Mouse (Mus musculus) MEL (cell line): ENCODE measurements at regions not wholly inside any gene's neighbourhood (a gene's known extent, or its start where the extent isn't known, plus 50 kb on each side); places are given as distances from the start of the nearest gene placed in this dataset.

Experiments
- DNase-seq: peaks from one replicate; pipeline ENCODE4 v3.0.0; 2011; ENCODE audit warnings: low read depth, low spot score
- H3K27ac ChIP-seq: 2 replicates; pipeline ENCODE4 v1.5.1; 2012; ENCODE audit warnings: low read depth, mild to moderate bottlenecking, control low read depth, low read length, moderate library complexity; ENCODE audit not compliant: control insufficient read depth
- H3K27me3 ChIP-seq, 2 experiments: fragments of 150-350 bp in 1 of 2; sonication (generic) in 1 of 2; 2 replicates each; pipeline ENCODE4 v1.6.1; 2012; ENCODE audit warnings: low read length in 2 of 2, mild to moderate bottlenecking in 2 of 2, improper control_type of control experiment in 1 of 2, moderate library complexity in 1 of 2; ENCODE audit not compliant: insufficient read depth in 2 of 2, control insufficient read depth in 1 of 2
- H3K36me3 ChIP-seq, 2 experiments: 2 replicates each; pipeline ENCODE4 v1.6.1; 2012 to 2014; ENCODE audit warnings: low read length in 2 of 2, improper control_type of control experiment in 1 of 2, inconsistent platforms in 1 of 2, mild to moderate bottlenecking in 1 of 2; ENCODE audit not compliant: insufficient read depth in 2 of 2, control insufficient read depth in 1 of 2
- H3K4me1 ChIP-seq, 2 experiments: fragments of 150-350 bp in 1 of 2; sonication (generic) in 1 of 2; 2 replicates each; pipeline ENCODE4 v1.6.1; 2012; ENCODE audit warnings: low read length in 2 of 2, improper control_type of control experiment in 1 of 2, mild to moderate bottlenecking in 1 of 2; ENCODE audit not compliant: insufficient read depth in 2 of 2, control insufficient read depth in 1 of 2
- H3K4me3 ChIP-seq, 2 experiments: fragments of 150-350 bp in 1 of 2; sonication (generic) in 1 of 2; 2 replicates each; pipeline ENCODE4 v1.5.1; 2012; ENCODE audit warnings: low read depth in 2 of 2, low read length in 2 of 2, mild to moderate bottlenecking in 2 of 2, moderate library complexity in 2 of 2, control low read depth in 1 of 2, improper control_type of control experiment in 1 of 2; ENCODE audit not compliant: control insufficient read depth in 1 of 2, insufficient read depth in 1 of 2
- H3K79me2 ChIP-seq: 2 replicates; pipeline ENCODE4 v1.6.1; 2012; ENCODE audit warnings: mild to moderate bottlenecking, low read length, moderate library complexity; ENCODE audit not compliant: control insufficient read depth, poor library complexity, insufficient read depth
- H3K9ac ChIP-seq: 2 replicates; pipeline ENCODE4 v1.6.1; 2012; ENCODE audit warnings: low read depth, mild to moderate bottlenecking, control low read depth, low read length, moderate library complexity; ENCODE audit not compliant: control insufficient read depth, poor library complexity, severe bottlenecking
- H3K9me3 ChIP-seq: fragments of 150-350 bp; sonication (generic); replicated peaks from 2 replicates; pipeline ENCODE4 v1.6.1; 2012; ENCODE audit warnings: mild to moderate bottlenecking, low read length, improper control_type of control experiment, moderate library complexity; ENCODE audit not compliant: insufficient read depth
- CHD2 ChIP-seq: IDR thresholded peaks from 2 replicates; pipeline ENCODE4 v1.6.1; 2011; ENCODE audit warnings: low read length, improper control_type of control experiment
- E2F4 ChIP-seq: IDR thresholded peaks from 2 replicates; pipeline ENCODE4 v1.6.1; 2011; ENCODE audit warnings: low read depth, low read length, improper control_type of control experiment, borderline replicate concordance
- ETS1 ChIP-seq: IDR thresholded peaks from 2 replicates; pipeline ENCODE4 v1.6.1; 2012; ENCODE audit warnings: low read depth, mild to moderate bottlenecking, inconsistent platforms, low read length, improper control_type of control experiment, moderate library complexity
- GATA1 ChIP-seq: IDR thresholded peaks from 2 replicates; pipeline ENCODE4 v1.6.1; 2011; ENCODE audit warnings: low read depth, low read length, improper control_type of control experiment
- HCFC1 ChIP-seq: IDR thresholded peaks from 2 replicates; pipeline ENCODE4 v1.6.1; 2012; ENCODE audit warnings: low read depth, mild to moderate bottlenecking, inconsistent platforms, low read length, improper control_type of control experiment, moderate library complexity
- JUND ChIP-seq: IDR thresholded peaks from 2 replicates; pipeline ENCODE4 v1.6.1; 2011; ENCODE audit warnings: low read depth, mild to moderate bottlenecking, improper control_type of control experiment, low read length
- MAX ChIP-seq: IDR thresholded peaks from 2 replicates; pipeline ENCODE4 v1.6.1; 2011; ENCODE audit warnings: low read length, improper control_type of control experiment
- MAZ ChIP-seq: IDR thresholded peaks from 2 replicates; pipeline ENCODE4 v1.6.1; 2012; ENCODE audit warnings: low read depth, mild to moderate bottlenecking, inconsistent platforms, low read length, improper control_type of control experiment
- MEF2A ChIP-seq: IDR thresholded peaks from 2 replicates; pipeline ENCODE4 v1.6.1; 2014; ENCODE audit warnings: low read depth, mild to moderate bottlenecking, inconsistent platforms, low read length, improper control_type of control experiment; ENCODE audit not compliant: poor library complexity, insufficient replicate concordance, severe bottlenecking; ENCODE audit errors: extremely low read depth
- MXI1 ChIP-seq: IDR thresholded peaks from 2 replicates; pipeline ENCODE4 v1.6.1; 2011; ENCODE audit warnings: mild to moderate bottlenecking, low read depth, low read length, improper control_type of control experiment
- NELFE ChIP-seq: IDR thresholded peaks from 2 replicates; pipeline ENCODE4 v1.6.1; 2011; ENCODE audit warnings: low read depth, low read length, improper control_type of control experiment
- POLR2AphosphoS2 ChIP-seq: IDR thresholded peaks from 2 replicates; pipeline ENCODE4 v1.6.1; 2011; ENCODE audit warnings: low read length, improper control_type of control experiment
- RAD21 ChIP-seq: IDR thresholded peaks from 2 replicates; pipeline ENCODE4 v1.6.1; 2011; ENCODE audit warnings: mild to moderate bottlenecking, low read depth, low read length, improper control_type of control experiment
- TCF12 ChIP-seq: IDR thresholded peaks from 2 replicates; pipeline ENCODE4 v1.6.1; 2014; ENCODE audit warnings: low read depth, mild to moderate bottlenecking, inconsistent platforms, low read length, improper control_type of control experiment, moderate library complexity
- ZKSCAN1 ChIP-seq: IDR thresholded peaks from 2 replicates; pipeline ENCODE4 v1.6.1; 2012; ENCODE audit warnings: low read depth, mild to moderate bottlenecking, inconsistent platforms, low read length, improper control_type of control experiment, moderate library complexity
- ZMIZ1 ChIP-seq: IDR thresholded peaks from 2 replicates; pipeline ENCODE4 v1.6.1; 2012; ENCODE audit warnings: low read depth, mild to moderate bottlenecking, inconsistent platforms, low read length, improper control_type of control experiment, moderate library complexity

DNA sequence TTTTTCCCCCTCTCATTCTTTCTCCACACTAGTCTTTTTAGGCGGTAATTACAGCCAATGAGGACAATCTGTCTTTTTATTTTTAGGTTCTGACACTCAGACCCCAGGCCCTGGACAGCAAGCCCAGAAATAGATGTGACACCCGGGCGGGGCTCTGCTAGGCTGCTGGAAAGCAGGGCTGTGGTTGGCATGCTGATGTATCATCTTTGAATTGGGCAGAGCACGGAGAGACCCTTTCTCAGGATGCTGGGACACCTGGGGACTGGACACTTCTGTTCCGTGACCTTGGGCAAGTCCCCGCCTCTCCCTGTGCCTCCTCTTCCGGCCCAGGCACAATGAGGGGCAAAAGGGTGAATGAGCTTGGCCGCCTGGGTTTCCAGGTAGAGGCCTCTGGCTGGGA is 96.8 kb upstream of the Unc5b start (continued):
- no peak for TF ChIP-seq JUND

DNA sequence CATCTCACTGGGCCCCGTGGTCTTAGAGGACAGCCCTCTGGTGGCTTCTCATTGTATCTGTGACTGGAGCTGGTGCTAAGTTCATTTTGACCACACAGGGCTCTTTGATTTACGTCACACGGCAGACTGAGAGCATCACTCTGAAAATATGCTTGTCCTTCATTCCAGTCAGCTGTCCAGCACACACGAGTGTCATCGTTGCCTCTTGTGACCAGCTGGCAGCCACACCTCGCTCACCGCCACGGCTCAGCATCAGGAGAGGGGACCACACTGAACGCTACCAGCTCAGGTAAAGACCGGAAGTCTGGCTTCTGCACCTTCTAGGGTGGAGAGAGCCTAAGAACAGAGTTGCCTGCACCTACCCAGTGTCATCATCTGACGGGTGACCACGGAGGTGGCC is 95.3 kb upstream of the Unc5b start:
- H3K79me2 ChIP-seq, result no peaks in the 10 kb centered on the region
- no peaks in the 10 kb centered on the region for H3K9me3 ChIP-seq
- H3K4me1 ChIP-seq, result no peaks in the 10 kb centered on the region
- no peak overlapping the region for H3K27ac ChIP-seq
- no peak for DNase-seq
- H3K27me3 ChIP-seq, result no peaks in the 10 kb centered on the region
- no peak overlapping the region for H3K4me3 ChIP-seq
- no peaks in the 10 kb centered on the region for H3K36me3 ChIP-seq
- H3K9ac ChIP-seq, result no peak overlapping the region
- TF ChIP-seq E2F4 (no peak), ZKSCAN1 (no peak), HCFC1 (no peak), ETS1 (no peak), ZMIZ1 (no peak), MXI1 (no peak), MEF2A (no peak), MAZ (no peak), POLR2AphosphoS2 (no peak), RAD21 (no peak)

DNA sequence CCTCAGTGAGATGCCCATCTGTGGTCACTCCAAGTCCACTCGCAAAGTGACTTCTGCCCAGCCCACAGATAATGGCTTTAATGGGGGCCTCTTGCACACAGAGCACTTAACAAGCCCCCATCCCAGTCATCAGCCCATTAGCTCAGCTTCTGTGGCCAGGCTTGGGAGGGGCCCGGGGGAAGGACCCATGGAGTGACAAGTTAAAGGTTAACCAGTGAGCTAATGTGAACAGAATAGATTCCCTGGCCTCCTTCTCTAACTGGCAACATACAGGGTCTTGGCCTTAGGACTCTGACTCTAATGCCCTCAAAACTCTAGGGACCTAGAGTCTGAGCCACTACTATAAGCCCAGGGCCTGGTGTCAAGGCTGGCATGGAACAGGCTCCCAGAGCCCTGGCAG is 94.3 kb upstream of the Unc5b start:
- no peaks in the 10 kb centered on the region for H3K27me3 ChIP-seq
- no peak overlapping the region for H3K27ac ChIP-seq
- H3K4me1 ChIP-seq, result no peaks in the 10 kb centered on the region
- TF ChIP-seq TCF12 (no peak), ZKSCAN1 (no peak), NELFE (no peak), JUND (no peak), ZMIZ1 (no peak), CHD2 (no peak), GATA1 (no peak), ETS1 (no peak), MAX (no peak), MXI1 (no peak), HCFC1 (no peak)
- TF ChIP-seq, all 39 proteins: peak for 0
- DNase-seq, result no peak
- no peaks in the 10 kb centered on the region for H3K79me2 ChIP-seq
- no peak overlapping the region for H3K4me3 ChIP-seq
- no peaks in the 10 kb centered on the region for H3K36me3 ChIP-seq
- H3K9ac ChIP-seq, result no peak overlapping the region
- no peaks in the 10 kb centered on the region for H3K9me3 ChIP-seq
